Mouse (Mus musculus) lung, adult 2 months (tissue): ENCODE measurements at regions not wholly inside any gene's neighbourhood (a gene's known extent, or its start where the extent isn't known, plus 50 kb on each side); places are given as distances from the start of the nearest gene placed in this dataset.

Experiments used
- CTCF ChIP-seq: fragments of 200-500 bp; IDR thresholded peaks from 2 replicates; pipeline ENCODE4 v1.5.1; 2011; ENCODE audit warnings: mild to moderate bottlenecking, low read length, control low read depth; ENCODE audit not compliant: insufficient read depth
- POLR2A ChIP-seq: fragments of 200-500 bp; IDR thresholded peaks from 2 replicates; pipeline ENCODE4 v1.6.1; 2011; ENCODE audit warnings: low read depth, mild to moderate bottlenecking, control low read depth, low read length, borderline replicate concordance; ENCODE audit errors: extremely low read depth

- TF ChIP-seq POLR2A: no peak
- TF ChIP-seq CTCF: no peak
Measured at GRCm38 (mm10) chr1:184504663-184505062, 227.8 kb downstream of the Hlx start.
